Mouse (Mus musculus): Measurements from ENCODE around the gene Ces1b. TPM values are rescaled to one million over a fixed set of nuclear protein-coding genes. Genes with fewer than 3 reads are reported as not detected.

The Ces1b gene
- total RNA-seq, 2 experiments from 2014 or later = 6.1 to 13.3 TPM

GRCm38 (mm10) chr8:93010286-93010685 lies 69.5 kb downstream of the Ces1b start:
- peak; percentile 45 for DNase-seq

Other genes starting within 250 kb of the Ces1b start
- 1 to 10 TPM; 2.5 to 2.6 TPM for gene Lpcat2, start 224.7 kb downstream of the Ces1b start, total RNA-seq (2021)
- gene Capns2, start 178.6 kb downstream of the Ces1b start, total RNA-seq (2021) = under 1 TPM in 1 of 2 experiments, not detected in 1; 0.39 TPM
- 10 to 100 TPM; 24.6 to 60.2 TPM for gene Slc6a2, start 119.9 kb downstream of the Ces1b start, total RNA-seq (2021)
- gene Ces1a, start 31.8 kb downstream of the Ces1b start, total RNA-seq (2021) = not detected
- gene Ces1c, start 51.3 kb upstream of the Ces1b start, total RNA-seq (2021) = 100 to 1,000 TPM; 103 to 217 TPM
- 100 to 1,000 TPM; 450 to 494 TPM for gene Ces1d, start 117.8 kb upstream of the Ces1b start, total RNA-seq (2021)
- 1 to 10 TPM; 2.0 to 4.0 TPM for gene Ces1e, start 149.6 kb upstream of the Ces1b start, total RNA-seq (2021)
- gene Ces1f, start 199.7 kb upstream of the Ces1b start, total RNA-seq (2021) = 10 to 100 TPM; 13.8 to 19.0 TPM

Measured in adrenal gland, postnatal 10 days (tissue).